Mouse (Mus musculus) retina, embryonic 14.5 days (tissue): ENCODE data around the gene Cyp2e1.

Source experiments
- DNase-seq: peaks from one replicate; pipeline ENCODE4 v3.0.0-alpha.2; 2015; ENCODE audit warnings: low spot score

Cyp2e1 gene

DNA sequence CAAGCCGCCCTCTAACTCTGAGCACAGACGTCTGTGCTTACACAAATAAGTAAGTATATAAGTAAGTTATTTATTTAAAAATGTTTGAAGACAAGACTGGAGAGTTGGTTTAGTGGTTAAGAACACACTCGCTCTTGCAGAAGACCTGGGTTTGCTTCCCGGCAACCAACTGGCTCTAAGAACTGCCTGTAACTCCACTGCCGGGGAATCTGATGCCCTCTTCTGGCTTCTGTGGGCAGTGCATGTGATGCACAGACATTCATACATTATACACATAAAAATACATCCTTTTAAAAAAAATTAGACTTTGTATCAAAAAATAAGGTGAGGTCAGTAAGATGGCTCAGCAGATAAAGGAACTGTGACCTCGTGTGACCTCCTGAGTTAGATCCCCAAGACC, 47.0 kb downstream of the Cyp2e1 start:
- DNase-seq: no peak

GRCm38 (mm10) chr7:140811714-140812113, 48.2 kb downstream of the Cyp2e1 start:
- DNase-seq: no peak

DNA sequence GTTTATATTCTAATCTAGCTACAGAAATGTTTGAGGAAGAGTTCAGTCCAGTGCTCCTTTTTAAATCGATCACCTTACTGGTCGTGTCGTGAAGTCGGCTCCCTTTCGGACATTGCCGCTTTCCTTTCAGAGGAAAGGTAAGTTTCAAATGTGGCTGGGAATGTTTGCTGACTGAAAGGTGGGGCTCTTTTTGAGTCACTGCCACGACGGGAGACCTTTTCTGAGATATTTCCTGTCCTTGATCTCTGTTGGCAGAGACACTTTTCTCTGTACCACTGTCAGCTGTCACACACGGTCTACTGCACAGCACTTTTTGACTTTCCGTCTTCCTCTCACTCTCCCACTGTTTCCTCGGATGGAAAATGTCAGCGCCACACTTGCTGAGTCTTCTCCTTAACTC, 49.3 kb downstream of the Cyp2e1 start:
- DNase-seq: no peak

GRCm38 (mm10) chr7:140820173-140820572, 56.6 kb downstream of the Cyp2e1 start:
- DNase-seq: no peak

DNA sequence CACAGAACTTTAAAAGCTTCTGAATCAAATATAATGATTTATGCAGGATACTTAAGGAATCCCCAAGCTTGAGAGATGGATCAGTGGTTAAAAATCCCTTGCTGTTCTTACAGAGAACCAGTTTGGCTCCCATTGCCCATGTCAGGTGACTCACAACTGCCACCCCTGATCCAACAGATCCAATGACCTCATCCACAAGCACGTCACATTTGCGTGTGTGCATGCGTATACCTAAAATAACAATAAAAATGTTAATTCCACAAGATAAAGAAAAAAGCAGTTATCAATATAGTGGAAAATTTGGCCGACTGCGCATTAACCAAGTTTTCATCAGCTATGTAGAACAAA, 57.7 kb downstream of the Cyp2e1 start:
- DNase-seq: no peak

DNA sequence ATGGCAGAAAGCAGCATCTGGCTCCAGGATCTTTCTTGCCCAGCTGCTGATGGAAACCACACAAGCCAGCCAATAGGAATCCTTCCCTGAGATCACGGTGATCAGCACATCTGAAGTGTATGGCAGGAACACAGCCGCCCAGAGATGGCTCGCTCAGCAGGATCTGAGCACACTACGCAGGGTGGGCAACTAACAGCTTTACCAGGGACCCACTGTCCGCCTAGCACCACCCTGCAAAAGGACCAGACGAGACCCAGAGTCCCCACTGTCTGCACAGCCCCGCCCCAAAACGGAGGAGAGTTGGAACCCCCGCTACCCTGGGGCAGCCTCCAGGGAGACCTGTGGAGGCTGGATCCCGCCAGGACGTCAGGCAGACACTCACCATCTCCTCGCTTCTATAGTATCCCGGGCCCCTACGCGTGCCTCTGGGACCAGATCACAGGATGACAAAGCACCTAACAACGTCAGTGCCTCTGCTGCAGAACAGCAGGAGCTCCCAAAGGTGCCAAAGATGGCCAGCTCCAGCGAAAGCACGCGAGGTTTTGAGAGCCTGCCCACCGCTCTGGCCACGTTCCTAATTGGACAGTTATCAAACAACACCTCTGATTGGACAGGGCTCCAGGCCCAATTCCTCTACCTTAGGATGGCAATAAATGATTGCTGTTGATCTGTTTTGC, 58.3 kb downstream of the Cyp2e1 start, which contains the start of gene Zfp941:
Gene Zfp941, minus strand, starts transcription at position 526 of the 677 bp plus-strand sequence.
- peak; percentile 70 for DNase-seq

DNA sequence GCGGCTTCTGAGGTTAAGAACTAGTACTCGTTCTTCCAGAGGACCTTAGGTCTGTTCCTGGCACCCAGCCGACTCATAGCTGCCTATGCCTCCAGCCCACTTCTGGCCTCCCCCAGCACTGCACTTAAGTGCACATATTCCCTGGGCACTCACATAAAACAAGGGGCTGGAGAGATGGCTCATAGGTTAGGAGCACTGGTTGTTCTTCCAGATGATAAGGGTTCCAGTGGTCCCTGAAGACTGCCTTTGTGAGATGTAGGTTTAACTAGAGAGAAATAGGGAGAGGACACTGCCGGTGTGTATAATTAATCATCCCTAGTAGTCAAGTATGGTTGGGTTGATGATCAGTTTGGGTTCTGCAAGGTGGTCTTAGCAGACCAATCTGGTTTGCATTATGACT, 59.2 kb downstream of the Cyp2e1 start:
- DNase-seq: no peak
